Mouse (Mus musculus): ENCODE data around the gene Rock2. TPM values are rescaled to one million over a fixed set of nuclear protein-coding genes. Genes with fewer than 3 reads are reported as not detected.
"Not testable (repeated sequence)": the region's sequence is repeated elsewhere in the genome, so short reads cannot be mapped to it uniquely, and the experiment has no call there.

The Rock2 gene
- polyA plus RNA-seq, 1 experiment, result 3.1 TPM

DNA sequence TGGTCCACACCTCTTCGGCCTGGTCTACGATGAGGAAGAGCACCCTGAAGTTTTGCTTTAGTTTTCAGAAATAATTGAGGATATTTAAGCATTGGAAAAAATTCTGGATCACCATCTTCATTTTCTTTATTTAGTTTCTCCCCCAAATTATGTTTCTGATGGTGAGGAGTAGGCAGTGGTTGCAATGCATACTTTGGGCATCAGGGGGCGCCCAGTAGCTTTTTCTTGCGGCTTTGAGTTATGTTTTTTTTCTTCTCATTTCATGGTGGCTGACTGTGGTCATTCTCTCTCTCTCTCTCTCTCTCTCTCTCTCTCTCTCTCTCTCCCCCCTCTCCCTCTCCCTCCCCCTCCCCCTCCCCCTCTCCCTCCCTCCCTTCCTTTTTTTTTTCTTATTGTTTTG, 123.8 kb downstream of the Rock2 start:
- no peaks in the 10 kb centered on the region for H3K27me3 ChIP-seq (ENCODE audit: control insufficient read depth, insufficient read depth, low read length)
- TF ChIP-seq CTCF (IDR thresholded peaks at IDR 0.05; ENCODE audit: extremely low read depth, insufficient read depth, insufficient read length, insufficient replicate concordance) (peak; percentile 52; the same call in 1 of the 2 replicates), POLR2A (IDR thresholded peaks at IDR 0.05; ENCODE audit: low read depth, low read length) (no peak)
- WGBS, result 30% methylated on average over 4 of the region's 4 CpGs
- H3K4me1 ChIP-seq (ENCODE audit: control insufficient read depth, insufficient read depth, insufficient read length), result no peaks in the 10 kb centered on the region
- H3K27ac ChIP-seq (ENCODE audit: insufficient read depth, low read length), result no peak overlapping the region
- H3K4me3 ChIP-seq (ENCODE audit: extremely low read depth, insufficient read depth, insufficient read length), result no peak overlapping the region
- DNase-seq (ENCODE audit: low read depth in 1 of 2, low spot score in 2 of 2), result peak in 1 of 2 experiments; percentile 67
- no peaks in the 10 kb centered on the region for H3K36me3 ChIP-seq (ENCODE audit: control insufficient read depth, insufficient read depth, low read length)

DNA sequence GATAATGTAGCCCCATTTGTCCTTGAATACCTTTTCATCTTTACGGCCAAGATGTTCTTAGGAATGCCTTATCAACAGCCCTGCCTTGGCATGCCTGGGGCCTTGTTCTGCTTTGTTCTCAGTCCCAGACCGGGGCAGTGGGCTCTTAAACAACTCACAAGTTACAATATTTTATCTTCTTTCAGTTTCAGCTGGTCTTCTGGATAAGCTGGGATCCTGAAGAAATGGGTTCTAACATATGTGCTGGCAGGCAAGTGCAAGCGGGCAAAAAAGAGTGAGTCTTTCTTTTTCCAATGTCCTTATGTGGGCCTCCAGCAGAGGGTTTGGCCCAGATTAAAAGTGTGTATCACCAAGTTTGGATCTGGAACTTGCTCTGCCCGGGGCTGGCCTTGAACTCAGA, 126.4 kb downstream of the Rock2 start:
- WGBS, result 91% methylated on average over 4 of the region's 4 CpGs
- H3K27ac ChIP-seq (ENCODE audit: insufficient read depth, low read length); H3K4me1 ChIP-seq (ENCODE audit: control insufficient read depth, insufficient read depth, insufficient read length); H3K27me3 ChIP-seq (ENCODE audit: control insufficient read depth, insufficient read depth, low read length); H3K4me3 ChIP-seq (ENCODE audit: extremely low read depth, insufficient read depth, insufficient read length); DNase-seq (ENCODE audit: low read depth in 1 of 2, low spot score in 2 of 2); H3K36me3 ChIP-seq (ENCODE audit: control insufficient read depth, insufficient read depth, low read length): not testable (repeated sequence)

DNA sequence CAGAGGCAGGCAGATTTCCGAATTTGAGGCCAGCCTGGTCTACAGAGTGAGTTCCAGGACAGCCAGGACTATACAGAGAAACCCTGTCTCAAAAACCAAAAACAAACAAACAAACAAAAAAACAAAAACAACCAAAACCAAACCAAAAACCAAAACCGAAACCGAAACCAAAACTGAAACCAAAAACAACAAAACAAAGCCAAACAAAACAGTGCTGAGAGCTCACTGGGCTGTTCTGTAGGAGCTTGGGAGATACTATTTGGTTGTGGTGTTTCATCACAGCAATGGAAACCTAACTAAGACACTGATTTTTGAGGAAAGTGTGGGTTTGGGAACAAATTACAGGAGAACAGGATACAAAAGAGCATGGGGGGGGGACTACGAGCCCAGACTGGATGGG, 127.5 kb downstream of the Rock2 start:
- Histone ChIP-seq H3K27me3 (ENCODE audit: control insufficient read depth, insufficient read depth, low read length) (no peaks in the 10 kb centered on the region), H3K36me3 (ENCODE audit: control insufficient read depth, insufficient read depth, low read length) (no peaks in the 10 kb centered on the region), H3K27ac (ENCODE audit: insufficient read depth, low read length) (no peak overlapping the region), H3K4me1 (ENCODE audit: control insufficient read depth, insufficient read depth, insufficient read length) (peaks cover 2% of the 10 kb centered on the region), H3K4me3 (ENCODE audit: extremely low read depth, insufficient read depth, insufficient read length) (no peak overlapping the region)
- no peak for DNase-seq (ENCODE audit: low read depth in 1 of 2, low spot score in 2 of 2)
- 91% methylated on average over 4 of the region's 4 CpGs for WGBS
- TF ChIP-seq POLR2A (IDR thresholded peaks at IDR 0.05; ENCODE audit: low read depth, low read length) (no peak), CTCF (IDR thresholded peaks at IDR 0.05; ENCODE audit: extremely low read depth, insufficient read depth, insufficient read length, insufficient replicate concordance) (no peak)

DNA sequence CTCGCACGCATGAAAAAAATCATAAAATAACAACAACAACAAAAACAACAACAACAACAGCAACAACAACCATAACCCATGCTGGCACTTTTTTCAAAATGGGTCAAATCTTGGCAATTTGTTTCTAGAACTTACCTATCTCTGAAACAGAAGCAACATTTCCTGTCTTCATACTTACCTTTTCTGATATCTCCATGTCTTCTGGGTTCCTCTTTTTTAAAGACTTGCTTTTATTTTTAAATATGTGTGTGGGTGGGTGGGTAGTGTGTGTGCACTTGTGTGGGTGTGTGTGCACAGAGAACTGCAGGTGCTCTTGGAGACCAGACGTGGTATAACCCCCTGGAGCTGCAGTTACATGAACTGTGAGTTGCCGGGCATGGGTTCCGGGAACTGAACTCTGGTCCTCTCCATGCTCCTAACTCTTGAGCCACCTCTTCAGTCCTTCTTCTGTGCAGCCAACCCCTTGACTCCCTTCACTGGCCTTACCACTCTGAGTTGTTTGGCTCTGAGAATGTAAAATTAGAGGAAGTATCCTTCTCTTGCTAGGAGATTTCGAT, 129.9 kb downstream of the Rock2 start:
- Histone ChIP-seq H3K4me1 (ENCODE audit: control insufficient read depth, insufficient read depth, insufficient read length) (peaks cover 2% of the 10 kb centered on the region), H3K27me3 (ENCODE audit: control insufficient read depth, insufficient read depth, low read length) (no peaks in the 10 kb centered on the region), H3K36me3 (ENCODE audit: control insufficient read depth, insufficient read depth, low read length) (no peaks in the 10 kb centered on the region), H3K27ac (ENCODE audit: insufficient read depth, low read length) (0 out of 2 replicates have a peak overlapping the region, but pooled peaks have one; percentile 4), H3K4me3 (ENCODE audit: extremely low read depth, insufficient read depth, insufficient read length) (no peak overlapping the region)
- DNase-seq (ENCODE audit: low read depth in 1 of 2, low spot score in 2 of 2), result no peak
- WGBS, result 61% methylated on average over 6 of the region's 6 CpGs
- TF ChIP-seq POLR2A (IDR thresholded peaks at IDR 0.05; ENCODE audit: low read depth, low read length) (no peak), CTCF (IDR thresholded peaks at IDR 0.05; ENCODE audit: extremely low read depth, insufficient read depth, insufficient read length, insufficient replicate concordance) (no peak)

DNA sequence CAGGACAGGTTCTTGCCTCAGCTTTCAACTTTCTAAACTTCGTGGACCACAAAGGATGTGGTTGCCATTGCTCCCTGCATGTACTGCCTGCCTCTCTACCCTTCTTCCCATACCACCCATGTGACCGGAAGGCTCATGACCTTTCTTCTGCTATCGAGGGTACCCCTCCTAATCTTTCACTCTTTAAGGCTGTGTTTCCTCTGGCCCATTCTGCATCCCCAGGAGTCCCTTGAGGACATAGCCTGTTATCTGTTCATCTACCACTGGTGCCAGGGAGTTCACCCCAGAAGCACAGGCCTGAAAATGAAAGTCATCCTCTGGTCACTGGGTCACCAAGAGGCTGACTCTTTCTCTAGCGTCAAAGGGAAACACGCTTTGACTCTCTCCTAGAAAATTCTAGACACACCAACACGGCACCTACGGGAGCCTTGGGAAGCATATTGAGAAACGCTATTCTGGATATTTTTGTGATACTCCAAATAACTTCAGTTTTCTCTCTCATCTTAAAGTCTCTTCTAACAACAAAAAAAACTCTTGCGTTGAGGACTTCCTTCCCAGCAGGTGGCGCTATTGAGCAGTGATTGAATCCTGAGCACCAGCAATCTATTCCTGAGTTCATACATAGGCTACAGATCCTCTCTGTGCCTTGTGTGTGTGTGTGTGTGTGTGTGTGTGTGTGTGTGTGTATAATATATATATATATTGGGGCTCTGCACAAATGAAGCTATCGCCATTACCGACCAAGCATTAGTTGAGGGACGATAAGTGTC, 138.2 kb downstream of the Rock2 start:
- Histone ChIP-seq H3K4me3 (ENCODE audit: extremely low read depth, insufficient read depth, insufficient read length) (0 out of 2 replicates have a peak overlapping the region, but pooled peaks have one; percentile 10), H3K36me3 (ENCODE audit: control insufficient read depth, insufficient read depth, low read length) (no peaks in the 10 kb centered on the region), H3K27ac (ENCODE audit: insufficient read depth, low read length) (no peak overlapping the region), H3K27me3 (ENCODE audit: control insufficient read depth, insufficient read depth, low read length) (no peaks in the 10 kb centered on the region), H3K4me1 (ENCODE audit: control insufficient read depth, insufficient read depth, insufficient read length) (no peaks in the 10 kb centered on the region; the same call in 1 of the 2 replicates)
- peak; percentile 55 to 70 for DNase-seq (ENCODE audit: low read depth in 1 of 2, low spot score in 2 of 2)
- WGBS, result 27% methylated on average over 13 of the region's 13 CpGs
- TF ChIP-seq POLR2A (IDR thresholded peaks at IDR 0.05; ENCODE audit: low read depth, low read length) (no peak), CTCF (IDR thresholded peaks at IDR 0.05; ENCODE audit: extremely low read depth, insufficient read depth, insufficient read length, insufficient replicate concordance) (peak; percentile 41; the same call in 1 of the 2 replicates)

DNA sequence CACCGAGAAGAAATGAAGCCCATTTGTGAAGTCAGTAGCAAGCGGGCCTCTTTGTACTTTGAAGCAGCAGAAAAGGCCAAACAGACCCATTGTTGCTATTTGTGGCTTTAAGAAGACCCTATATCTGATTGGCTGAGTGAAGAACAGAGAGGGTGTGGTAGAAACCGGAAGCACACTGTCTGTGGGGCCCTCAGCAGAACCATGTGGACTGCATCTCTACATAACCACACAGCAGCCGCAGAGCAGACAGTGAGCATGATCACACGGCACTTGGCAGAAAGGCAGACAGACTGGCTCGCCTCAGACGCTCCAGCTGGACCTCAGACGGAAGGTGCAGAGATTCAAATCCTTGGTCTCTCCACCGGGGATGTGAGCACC, 138.8 kb downstream of the Rock2 start:
- DNase-seq (ENCODE audit: low read depth in 1 of 2, low spot score in 2 of 2), result no peak
- H3K4me1 ChIP-seq (ENCODE audit: control insufficient read depth, insufficient read depth, insufficient read length), result no peaks in the 10 kb centered on the region; the same call in 1 of the 2 replicates

DNA sequence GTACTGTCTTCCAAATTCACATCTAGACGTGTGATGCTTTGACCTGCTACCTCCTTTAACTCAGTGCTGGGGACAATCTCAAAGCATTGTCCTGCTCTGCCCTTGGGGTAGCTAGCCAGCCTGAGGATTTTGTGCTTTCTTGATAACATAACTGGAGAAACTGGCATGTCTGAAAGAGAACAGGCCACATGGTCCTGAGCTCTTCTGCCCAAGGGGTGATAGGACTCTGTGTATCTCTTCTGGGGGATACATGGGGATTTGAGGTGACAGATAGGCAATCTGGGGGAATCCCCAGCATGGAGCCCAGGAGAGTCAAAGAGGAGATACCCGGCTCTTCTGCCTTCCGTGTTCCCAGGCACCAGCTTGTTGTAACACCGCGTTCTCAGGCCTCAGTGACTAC, 140.0 kb downstream of the Rock2 start:
- TF ChIP-seq CTCF (IDR thresholded peaks at IDR 0.05; ENCODE audit: extremely low read depth, insufficient read depth, insufficient read length, insufficient replicate concordance) (no peak), POLR2A (IDR thresholded peaks at IDR 0.05; ENCODE audit: low read depth, low read length) (no peak)
- Histone ChIP-seq H3K4me3 (ENCODE audit: extremely low read depth, insufficient read depth, insufficient read length) (no peak overlapping the region), H3K27ac (ENCODE audit: insufficient read depth, low read length) (no peak overlapping the region), H3K4me1 (ENCODE audit: control insufficient read depth, insufficient read depth, insufficient read length) (no peaks in the 10 kb centered on the region; the same call in 1 of the 2 replicates), H3K27me3 (ENCODE audit: control insufficient read depth, insufficient read depth, low read length) (no peaks in the 10 kb centered on the region), H3K36me3 (ENCODE audit: control insufficient read depth, insufficient read depth, low read length) (no peaks in the 10 kb centered on the region)
- WGBS, result 90% methylated on average over 5 of the region's 5 CpGs
- no peak for DNase-seq (ENCODE audit: low read depth in 1 of 2, low spot score in 2 of 2)

More for the DNA sequence above, 138.8 kb downstream of the Rock2 start:
- no peak for TF ChIP-seq CTCF (IDR thresholded peaks at IDR 0.05; ENCODE audit: extremely low read depth, insufficient read depth, insufficient read length, insufficient replicate concordance)
- TF ChIP-seq POLR2A (IDR thresholded peaks at IDR 0.05; ENCODE audit: low read depth, low read length), result no peak
- no peak overlapping the region for H3K27ac ChIP-seq (ENCODE audit: insufficient read depth, low read length)
- WGBS, result 57% methylated on average over 9 of the region's 9 CpGs
- H3K27me3 ChIP-seq (ENCODE audit: control insufficient read depth, insufficient read depth, low read length), result no peaks in the 10 kb centered on the region
- H3K4me3 ChIP-seq (ENCODE audit: extremely low read depth, insufficient read depth, insufficient read length), result no peak overlapping the region
- no peaks in the 10 kb centered on the region for H3K36me3 ChIP-seq (ENCODE audit: control insufficient read depth, insufficient read depth, low read length)
